18 mouse cellular contexts compared by ENCODE assay signal in genomic region chr11:97445596-97445995, GRCm38 (mm10). TPM values are rescaled to one million over a fixed set of nuclear protein-coding genes. Genes with fewer than 3 reads are reported as not detected.
DNase-seq lines count a peak whose midpoint lies in the region; ATAC-seq and TF ChIP-seq lines count a peak whose summit lies in the region.
"Had no signal": no experiment of that assay in that cellular context is flagged by ENCODE, and none has a peak within 500 bp of the region (broad histone marks: within the 10 kb centered on the region; RNA-seq: fewer than 3 reads in every experiment).

No protein-coding gene starts in this region.

- H3K4me2 ChIP-seq in forebrain, embryonic 11.5 days (ENCODE audit: low read depth, low read length, severe bottlenecking): no peak overlapping the region
- H3K4me2 ChIP-seq in forebrain, postnatal 0 days (ENCODE audit: low read depth): no peak overlapping the region
- no peak overlapping the region for H3K4me2 ChIP-seq in hindbrain, embryonic 12.5 days (replicated peaks)
- H3K4me2 ChIP-seq in hindbrain, postnatal 0 days (ENCODE audit: low read depth, low read length): no peak overlapping the region
- H3K4me2 ChIP-seq in liver, embryonic 14.5 days (ENCODE audit: low read depth): peak overlapping the region; percentile 92

- no peak for TF ChIP-seq EP300 in MEL (IDR thresholded peaks at IDR 0.05; ENCODE audit: low read depth in 1 of 2, low read length in 2 of 2)
- no peak for TF ChIP-seq EP300 in liver, embryonic 14.5 days (IDR thresholded peaks at IDR 0.05; ENCODE audit: low read depth)

- no peak for TF ChIP-seq POLR2A in MEL (IDR thresholded peaks at IDR 0.05; ENCODE audit: control insufficient read depth in 1 of 2, insufficient read depth in 1 of 2, low read depth in 1 of 2, low read length in 2 of 2, poor library complexity in 1 of 2)

- no peak for TF ChIP-seq RAD21 in MEL (IDR thresholded peaks at IDR 0.05; ENCODE audit: low read depth, low read length)

- peak; percentile 48 for DNase-seq in forebrain, embryonic 11.5 days (ENCODE audit: low spot score)
- no peak for DNase-seq in forebrain, postnatal 0 days
- DNase-seq in hindbrain, postnatal 0 days (ENCODE audit: low spot score): no peak
- DNase-seq in MEL (ENCODE audit: low read depth, low spot score): no peak
- DNase-seq in liver, embryonic 14.5 days (ENCODE audit: low read depth in 3 of 3, low spot score in 3 of 3): no peak
- DNase-seq in adrenal gland, postnatal 25 days: no peak
- DNase-seq in lung, postnatal 14 days: no peak
- DNase-seq: cerebellum, adult 18-20 months; gastrocnemius, postnatal 10 days; lung, adult 18-20 months; spleen, adult 18-20 months; thymus, adult 2 months had no signal

- no peaks in the 10 kb centered on the region for H3K36me3 ChIP-seq in forebrain, embryonic 11.5 days (ENCODE audit: control insufficient read depth, insufficient read depth, low read length)
- H3K36me3 ChIP-seq in forebrain, postnatal 0 days (ENCODE audit: insufficient read depth): peaks cover 16% of the 10 kb centered on the region; the same call in 1 of the 2 replicates
- peaks cover 12% of the 10 kb centered on the region for H3K36me3 ChIP-seq in hindbrain, embryonic 12.5 days
- peaks cover 27% of the 10 kb centered on the region for H3K36me3 ChIP-seq in hindbrain, postnatal 0 days (ENCODE audit: insufficient read depth, low read length)
- H3K36me3 ChIP-seq in MEL (ENCODE audit: control insufficient read depth in 1 of 2, insufficient read depth in 2 of 2, low read length in 2 of 2): peaks cover 0 to 43% of the 10 kb centered on the region in 2 experiments; a peak in 2 of 4 replicates
- peaks cover 58% of the 10 kb centered on the region for H3K36me3 ChIP-seq in liver, embryonic 14.5 days (replicated peaks; ENCODE audit: control insufficient read depth, insufficient read depth, low read depth)

- no peaks in the 10 kb centered on the region for H3K79me2 ChIP-seq in MEL (ENCODE audit: control insufficient read depth, insufficient read depth, low read length, poor library complexity)

- no peak overlapping the region for H3K4me3 ChIP-seq in forebrain, embryonic 11.5 days (ENCODE audit: low read depth, low read length)
- no peak overlapping the region for H3K4me3 ChIP-seq in forebrain, postnatal 0 days (ENCODE audit: low read depth, low read length)
- no peak overlapping the region for H3K4me3 ChIP-seq in hindbrain, embryonic 12.5 days
- no peak overlapping the region for H3K4me3 ChIP-seq in hindbrain, postnatal 0 days (ENCODE audit: low read length)
- H3K4me3 ChIP-seq in MEL (ENCODE audit: control insufficient read depth in 1 of 2, insufficient read depth in 1 of 2, low read depth in 2 of 2, low read length in 2 of 2): no peak overlapping the region
- H3K4me3 ChIP-seq in liver, embryonic 14.5 days (ENCODE audit: insufficient read depth in 1 of 2, low read depth in 2 of 2, low read length in 2 of 2): peak overlapping the region; percentile 7 to 75
- H3K4me3 ChIP-seq: layer of hippocampus, adult 2 months had no signal

- ATAC-seq in forebrain, embryonic 11.5 days (replicated peaks; ENCODE audit: low FRiP score): no peak
- ATAC-seq in forebrain, postnatal 0 days: no peak
- no peak for ATAC-seq in hindbrain, embryonic 12.5 days (ENCODE audit: low FRiP score)
- ATAC-seq in hindbrain, postnatal 0 days: no peak
- no peak for ATAC-seq in liver, embryonic 14.5 days (ENCODE audit: insufficient read depth)
- ATAC-seq: forebrain, embryonic 14.5 days had no signal

- peaks cover 10% of the 10 kb centered on the region for H3K4me1 ChIP-seq in forebrain, embryonic 11.5 days (replicated peaks; ENCODE audit: control insufficient read depth, insufficient read depth, low read length)
- peaks cover 12% of the 10 kb centered on the region for H3K4me1 ChIP-seq in forebrain, postnatal 0 days (ENCODE audit: insufficient read depth)
- peaks cover 28% of the 10 kb centered on the region for H3K4me1 ChIP-seq in hindbrain, embryonic 12.5 days
- H3K4me1 ChIP-seq in hindbrain, postnatal 0 days (ENCODE audit: insufficient read depth, low read length): peaks cover 18% of the 10 kb centered on the region
- H3K4me1 ChIP-seq in MEL (ENCODE audit: control insufficient read depth in 1 of 2, insufficient read depth in 2 of 2, low read length in 2 of 2): peaks cover 36 to 56% of the 10 kb centered on the region in 2 experiments
- peaks cover 60 to 70% of the 10 kb centered on the region in 2 experiments for H3K4me1 ChIP-seq in liver, embryonic 14.5 days (replicated peaks; ENCODE audit: control insufficient read depth in 2 of 2, insufficient read depth in 2 of 2, low read length in 1 of 2)

- 76% methylated on average over 6 of the region's 6 CpGs for WGBS in forebrain, embryonic 11.5 days
- 65% methylated on average over 6 of the region's 6 CpGs for WGBS in forebrain, postnatal 0 days
- 78% methylated on average over 6 of the region's 6 CpGs for WGBS in hindbrain, embryonic 12.5 days
- WGBS in hindbrain, postnatal 0 days: 57% methylated on average over 6 of the region's 6 CpGs
- WGBS in liver, embryonic 14.5 days (ENCODE audit: insufficient replicate concordance): 47% methylated on average over 6 of the region's 6 CpGs

- no peak overlapping the region for H3K9ac ChIP-seq in forebrain, embryonic 11.5 days (ENCODE audit: low read length)
- no peak overlapping the region for H3K9ac ChIP-seq in forebrain, postnatal 0 days
- H3K9ac ChIP-seq in hindbrain, embryonic 12.5 days: no peak overlapping the region
- no peak overlapping the region for H3K9ac ChIP-seq in hindbrain, postnatal 0 days (replicated peaks; ENCODE audit: low read length)
- peak overlapping the region; percentile 19 for H3K9ac ChIP-seq in MEL (ENCODE audit: control insufficient read depth, low read depth, low read length, poor library complexity, severe bottlenecking)
- peak overlapping the region; percentile 83 for H3K9ac ChIP-seq in liver, embryonic 14.5 days (replicated peaks)

- peak overlapping the region; percentile 48; the same call in 1 of the 2 replicates for H3K27ac ChIP-seq in forebrain, embryonic 11.5 days (ENCODE audit: low read depth, low read length)
- no peak overlapping the region for H3K27ac ChIP-seq in forebrain, postnatal 0 days (ENCODE audit: low read depth, low read length)
- 0 out of 2 replicates have a peak overlapping the region, but pooled peaks have one; percentile 30 for H3K27ac ChIP-seq in hindbrain, embryonic 12.5 days
- H3K27ac ChIP-seq in hindbrain, postnatal 0 days: no peak overlapping the region
- H3K27ac ChIP-seq in MEL (ENCODE audit: control insufficient read depth, low read depth, low read length): peak overlapping the region; percentile 89
- H3K27ac ChIP-seq in liver, embryonic 14.5 days: peak overlapping the region; percentile 98
- H3K27ac ChIP-seq: layer of hippocampus, adult 2 months had no signal

- H3K27me3 ChIP-seq in forebrain, embryonic 11.5 days (ENCODE audit: control insufficient read depth, insufficient read depth, low read length): peaks cover 13% of the 10 kb centered on the region
- H3K27me3 ChIP-seq in forebrain, postnatal 0 days (ENCODE audit: insufficient read depth, low read length): no peaks in the 10 kb centered on the region
- H3K27me3 ChIP-seq in hindbrain, embryonic 12.5 days: peaks cover 20% of the 10 kb centered on the region
- no peaks in the 10 kb centered on the region for H3K27me3 ChIP-seq in hindbrain, postnatal 0 days (ENCODE audit: insufficient read depth, low read length)
- no peaks in the 10 kb centered on the region for H3K27me3 ChIP-seq in MEL (ENCODE audit: control insufficient read depth in 1 of 2, insufficient read depth in 2 of 2, low read length in 2 of 2)
- H3K27me3 ChIP-seq in liver, embryonic 14.5 days (ENCODE audit: control insufficient read depth, insufficient read depth, low read length): no peaks in the 10 kb centered on the region

- TF ChIP-seq CTCF in forebrain, postnatal 0 days (IDR thresholded peaks at IDR 0.05; ENCODE audit: low read depth): no peak
- TF ChIP-seq CTCF in hindbrain, postnatal 0 days (IDR thresholded peaks at IDR 0.05; ENCODE audit: low read depth): no peak
- no peak for TF ChIP-seq CTCF in MEL (IDR thresholded peaks at IDR 0.05 in 2 of 3, conservative IDR thresholded peaks at IDR 0.05 in 1 of 3; ENCODE audit: control insufficient read depth in 1 of 3, insufficient read depth in 1 of 3, low read depth in 2 of 3, low read length in 3 of 3, poor library complexity in 1 of 3, severe bottlenecking in 1 of 3)
- TF ChIP-seq CTCF in liver, embryonic 14.5 days (IDR thresholded peaks at IDR 0.05; ENCODE audit: low read depth): no peak

- H3K9me3 ChIP-seq in forebrain, embryonic 11.5 days (ENCODE audit: control insufficient read depth, low read length): no peaks in the 10 kb centered on the region
- H3K9me3 ChIP-seq in forebrain, postnatal 0 days (ENCODE audit: low read length): no peaks in the 10 kb centered on the region
- no peaks in the 10 kb centered on the region for H3K9me3 ChIP-seq in hindbrain, embryonic 12.5 days (replicated peaks)
- H3K9me3 ChIP-seq in hindbrain, postnatal 0 days (ENCODE audit: low read length): no peaks in the 10 kb centered on the region
- no peaks in the 10 kb centered on the region for H3K9me3 ChIP-seq in MEL (replicated peaks; ENCODE audit: insufficient read depth, low read length)
- no peaks in the 10 kb centered on the region for H3K9me3 ChIP-seq in liver, embryonic 14.5 days (ENCODE audit: control insufficient read depth, low read length)

RNA-seq across cellular contexts. Expression of gene Arhgap23, which starts 30.3 kb away (rescaled TPM):
- 3.2 and 4.8 TPM in 2 replicates for polyA plus RNA-seq in forebrain, embryonic 11.5 days (2014; fragmentation: Nextera tagmentation; extraction: Ambion mirVana)
- total RNA-seq in forebrain, postnatal 0 days (2014; rRNA removed): 52.7 and 52.9 TPM in 2 replicates
- polyA plus RNA-seq in forebrain, postnatal 0 days (2015; fragmentation: Nextera tagmentation; extraction: Ambion mirVana): 7.0 and 10.2 TPM in 2 replicates
- 9.3 and 10.0 TPM in 2 replicates for polyA plus RNA-seq in hindbrain, embryonic 12.5 days (2016; fragmentation: Nextera tagmentation; extraction: Ambion mirVana)
- 75.2 and 86.8 TPM in 2 replicates for total RNA-seq in hindbrain, postnatal 0 days (2014; rRNA removed)
- polyA plus RNA-seq in hindbrain, postnatal 0 days (2015; fragmentation: Nextera tagmentation; extraction: Ambion mirVana): 7.3 and 7.7 TPM in 2 replicates
- 1.7 and 1.8 TPM in 2 replicates for total RNA-seq in MEL (2012; rRNA removed)
- 1 to 10 TPM in 1 of 2 experiments, not detected in 1; 7.5 TPM for polyA plus RNA-seq in MEL (2012; ENCODE audit: insufficient read depth in 1 of 2, insufficient read length in 2 of 2, low read depth in 1 of 2, low replicate concordance in 2 of 2, missing spikeins in 1 of 2)
- 17.5 and 21.2 TPM in 2 replicates for polyA plus RNA-seq in liver, embryonic 14.5 days (2012; rRNA removed)
- polyA plus RNA-seq in liver, embryonic 14.5 days (2014; fragmentation: Nextera tagmentation; extraction: Ambion mirVana): 7.3 and 7.9 TPM in 2 replicates
- 29.5 and 37.8 TPM in 2 replicates for total RNA-seq in adrenal gland, postnatal 25 days (2021)

RNA-seq across cellular contexts. Expression of gene 4933428G20Rik, which starts 54.5 kb away (rescaled TPM):
- polyA plus RNA-seq in forebrain, embryonic 11.5 days (2014; fragmentation: Nextera tagmentation; extraction: Ambion mirVana): 0.17 TPM in 1 of 2 replicates, not detected in the other
- 0.38 TPM in 1 of 2 replicates, not detected in the other for total RNA-seq in forebrain, postnatal 0 days (2014; rRNA removed)
- 0.25 TPM in 1 of 2 replicates, not detected in the other for polyA plus RNA-seq in forebrain, postnatal 0 days (2015; fragmentation: Nextera tagmentation; extraction: Ambion mirVana)
- 0.85 and 0.94 TPM in 2 replicates for polyA plus RNA-seq in hindbrain, embryonic 12.5 days (2016; fragmentation: Nextera tagmentation; extraction: Ambion mirVana)
- total RNA-seq in hindbrain, postnatal 0 days (2014; rRNA removed): 0.43 TPM in 1 of 2 replicates, not detected in the other
- polyA plus RNA-seq in hindbrain, postnatal 0 days (2015; fragmentation: Nextera tagmentation; extraction: Ambion mirVana): 0.48 and 1.1 TPM in 2 replicates
- not detected in 2 replicates for total RNA-seq in MEL (2012; rRNA removed)
- polyA plus RNA-seq in MEL (2012; ENCODE audit: insufficient read depth in 1 of 2, insufficient read length in 2 of 2, low read depth in 1 of 2, low replicate concordance in 2 of 2, missing spikeins in 1 of 2): under 1 TPM in 1 of 2 experiments, not detected in 1; 0.15 TPM
- polyA plus RNA-seq in liver, embryonic 14.5 days (2012; rRNA removed): 0.02 TPM in 1 of 2 replicates, not detected in the other
- not detected in 2 replicates for polyA plus RNA-seq in liver, embryonic 14.5 days (2014; fragmentation: Nextera tagmentation; extraction: Ambion mirVana)
- total RNA-seq in adrenal gland, postnatal 25 days (2021): not detected in 2 replicates
- total RNA-seq: gastrocnemius, postnatal 10 days; hematopoietic stem cell, adult 5-6 weeks; left cerebral cortex, adult 8-10 months; megakaryocyte-erythroid progenitor cell, adult 5-6 weeks had no signal
- polyA plus RNA-seq: forebrain, embryonic 14.5 days; thymus, adult 2 months had no signal

Comparison
In these comparisons a context has a peak if more than half of its experiments do, and no peak if none do; other contexts are left out.
1. H3K27ac ChIP-seq: peak in forebrain, embryonic 11.5 days (single experiment), hindbrain, embryonic 12.5 days (single experiment), MEL (single experiment) and liver, embryonic 14.5 days (single experiment); none in forebrain, postnatal 0 days (single experiment) and hindbrain, postnatal 0 days (single experiment).
2. H3K4me3 ChIP-seq: peak in liver, embryonic 14.5 days (2 of 2); none in forebrain, embryonic 11.5 days (single experiment), forebrain, postnatal 0 days (single experiment), hindbrain, embryonic 12.5 days (single experiment), hindbrain, postnatal 0 days (single experiment) and MEL (0 of 2).
3. H3K9ac ChIP-seq: peak in MEL (single experiment) and liver, embryonic 14.5 days (single experiment); none in forebrain, embryonic 11.5 days (single experiment), forebrain, postnatal 0 days (single experiment), hindbrain, embryonic 12.5 days (single experiment) and hindbrain, postnatal 0 days (single experiment).